Mouse (Mus musculus) thymus, postnatal 14 days (tissue): ENCODE measurements at regions not wholly inside any gene's neighbourhood (a gene's known extent, or its start where the extent isn't known, plus 50 kb on each side); places are given as distances from the start of the nearest gene placed in this dataset.

Experiments used
- DNase-seq: peaks from one replicate; pipeline ENCODE4 v3.0.0; 2021

DNA sequence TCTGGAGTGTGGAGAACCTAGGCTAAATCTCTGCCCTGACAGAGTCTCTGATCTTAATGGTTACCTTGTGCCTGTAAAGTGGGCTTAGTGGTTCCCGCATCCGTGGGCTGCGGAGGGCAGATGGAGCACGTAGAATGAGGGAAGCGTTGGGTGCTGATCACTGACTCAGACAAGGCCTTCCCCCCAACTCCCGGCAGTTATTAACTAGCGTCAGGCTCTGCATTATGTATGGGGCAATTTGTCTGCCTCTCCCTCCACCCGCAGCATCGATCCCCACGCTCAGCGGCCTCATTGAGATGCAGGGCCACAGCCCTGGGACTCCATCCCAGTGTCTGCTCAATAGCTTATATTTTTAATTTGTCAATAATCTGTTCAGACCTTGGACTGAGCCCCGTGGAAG lies 164.8 kb downstream of the Gm26897 start:
- no peak for DNase-seq

DNA sequence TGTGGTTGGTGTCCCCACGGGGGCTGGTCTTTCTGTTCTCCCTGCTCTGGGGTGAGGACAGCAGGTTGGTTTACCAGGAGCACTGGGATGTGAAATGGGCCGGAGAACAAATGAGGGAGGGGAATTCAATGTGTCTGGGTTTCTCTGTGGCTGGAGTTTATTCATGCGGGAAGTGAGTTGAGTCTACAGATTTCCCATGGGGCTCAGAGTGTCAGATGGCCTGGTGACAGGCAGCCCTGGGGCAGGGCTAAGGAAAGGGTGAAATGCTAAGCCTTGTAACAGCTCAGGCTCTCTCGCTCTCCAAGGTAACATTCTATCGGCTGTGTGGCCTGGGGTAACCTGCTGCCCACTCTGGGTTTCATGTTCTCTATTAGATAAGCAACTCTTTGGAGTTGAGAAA lies 167.5 kb downstream of the Gm26897 start:
- DNase-seq: no peak

DNA sequence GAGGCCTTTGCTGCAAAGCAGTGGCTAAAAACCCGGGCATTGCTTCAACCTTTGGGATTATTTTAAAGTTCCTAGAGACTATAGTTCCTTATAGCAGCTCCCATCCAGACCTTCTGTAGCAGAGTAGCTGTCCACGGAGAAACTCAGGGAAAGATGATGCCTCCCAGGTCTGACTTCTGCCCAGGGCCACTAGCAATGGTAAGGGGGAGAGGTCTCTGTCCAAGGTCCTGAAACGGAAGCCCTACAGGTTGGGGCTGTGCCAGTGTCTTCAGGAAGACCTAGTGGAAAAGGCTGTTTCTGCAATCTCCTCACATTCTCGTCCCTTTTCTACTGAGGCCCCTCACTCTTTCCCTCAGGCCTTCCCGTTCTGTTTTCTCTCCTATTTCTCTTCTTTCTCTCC lies 168.0 kb downstream of the Gm26897 start:
- DNase-seq: peak; percentile 73

DNA sequence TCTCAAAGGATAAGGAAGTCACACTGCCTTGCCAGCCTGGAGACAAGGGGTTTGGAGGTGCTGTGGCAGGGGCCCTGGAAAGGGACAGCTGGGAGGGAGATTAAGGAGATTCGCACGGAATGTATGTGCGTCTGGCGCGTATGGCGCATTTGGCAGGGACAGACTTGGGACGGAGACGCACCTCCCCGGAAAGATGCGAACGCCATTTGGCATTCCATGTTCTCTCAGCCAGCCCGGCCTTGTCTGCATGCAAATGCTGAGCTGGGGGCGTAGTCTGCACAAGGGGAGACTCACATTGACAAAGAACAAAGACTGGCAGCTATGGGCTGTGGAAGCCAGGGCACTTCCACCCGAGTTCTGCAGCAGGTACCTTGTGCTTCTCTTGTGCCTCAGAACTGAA lies 174.4 kb downstream of the Gm26897 start:
- DNase-seq: no peak

DNA sequence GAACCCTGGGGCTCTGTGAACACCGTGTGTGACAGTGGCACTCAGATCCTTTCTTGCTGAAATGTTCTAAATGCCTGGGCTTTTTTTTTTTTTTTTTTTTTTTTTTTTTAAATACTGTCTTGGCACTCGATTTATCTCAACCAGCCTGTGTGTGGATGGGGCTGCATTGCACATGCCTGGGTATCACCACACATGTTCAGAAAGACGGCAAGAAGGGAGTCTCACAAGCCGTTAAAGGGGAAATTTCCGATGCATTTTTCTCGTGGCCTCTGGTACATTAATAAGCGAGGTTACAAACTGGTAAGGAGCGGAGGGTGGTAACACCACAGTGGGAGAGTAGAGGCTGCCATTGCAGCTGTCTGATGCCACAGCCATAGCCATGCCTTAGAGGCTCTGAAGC lies 176.8 kb downstream of the Gm26897 start:
- no peak for DNase-seq

DNA sequence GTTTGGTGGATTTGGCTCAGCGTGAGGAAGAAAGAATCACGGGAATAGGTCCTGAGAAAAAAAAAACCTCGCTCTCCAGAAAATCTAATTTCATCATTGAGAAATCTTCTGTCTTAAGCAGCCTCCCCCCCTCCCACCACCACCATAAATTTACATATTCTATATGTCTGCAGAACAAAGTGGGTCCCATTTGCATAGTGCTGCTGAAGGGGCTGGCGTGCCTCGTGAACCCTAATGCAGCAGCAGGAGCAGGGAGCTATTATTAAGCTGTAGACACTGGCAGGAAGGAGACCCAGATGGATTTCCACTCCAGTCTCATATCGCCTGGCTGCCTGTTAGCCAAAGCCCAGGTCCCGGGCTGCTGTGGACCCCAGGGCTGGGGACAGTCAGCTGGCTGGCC lies 179.6 kb downstream of the Gm26897 start:
- DNase-seq: no peak

DNA sequence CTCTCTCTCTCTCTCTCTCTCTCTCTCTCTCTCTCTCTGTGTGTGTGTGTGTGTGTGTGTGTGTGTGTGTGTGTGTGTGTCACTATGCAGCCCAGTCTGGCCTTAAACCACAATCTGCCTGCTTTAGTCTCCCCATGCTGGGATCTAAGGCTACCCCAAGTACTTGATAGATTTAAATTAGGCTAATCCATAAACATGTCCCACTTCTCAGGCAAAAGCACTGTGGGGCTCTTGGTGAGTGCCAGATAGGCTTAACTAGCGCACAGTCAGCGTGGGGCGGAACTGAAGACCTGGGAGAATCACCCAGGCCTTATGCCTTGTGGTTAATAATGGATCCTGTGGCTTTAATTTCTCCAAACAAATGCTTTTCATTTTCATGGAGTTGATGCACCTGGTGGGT lies 180.6 kb downstream of the Gm26897 start:
- DNase-seq: no peak

DNA sequence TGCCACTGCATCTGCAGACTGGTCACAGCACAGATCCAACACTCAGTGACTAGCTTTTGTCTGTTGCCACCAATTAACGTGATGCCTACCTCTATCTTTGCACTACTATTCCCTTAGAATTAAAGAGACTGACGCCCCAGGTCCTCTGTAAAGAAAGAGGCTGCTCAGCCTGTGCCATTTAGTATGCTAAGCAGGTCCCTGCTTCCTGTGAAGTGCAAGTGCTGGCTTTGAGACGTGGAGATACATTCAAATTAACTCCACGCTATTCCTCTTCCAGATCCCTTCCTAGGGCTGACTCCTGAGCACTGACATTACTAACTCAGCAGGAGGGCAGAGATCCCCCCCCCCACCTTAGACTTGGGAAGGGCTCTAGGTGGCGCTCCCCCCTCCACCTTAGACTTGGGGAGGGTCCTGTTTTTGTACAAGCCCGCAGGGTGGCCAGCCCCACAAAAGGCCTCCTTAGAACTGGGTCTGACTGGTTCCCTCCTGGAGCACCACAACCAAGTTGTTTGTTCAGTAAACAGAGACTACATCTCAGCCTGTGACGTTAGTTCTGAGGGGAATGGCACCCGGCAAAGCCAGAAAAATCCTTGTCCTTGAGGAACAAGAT lies 184.0 kb downstream of the Gm26897 start:
- DNase-seq: no peak

DNA sequence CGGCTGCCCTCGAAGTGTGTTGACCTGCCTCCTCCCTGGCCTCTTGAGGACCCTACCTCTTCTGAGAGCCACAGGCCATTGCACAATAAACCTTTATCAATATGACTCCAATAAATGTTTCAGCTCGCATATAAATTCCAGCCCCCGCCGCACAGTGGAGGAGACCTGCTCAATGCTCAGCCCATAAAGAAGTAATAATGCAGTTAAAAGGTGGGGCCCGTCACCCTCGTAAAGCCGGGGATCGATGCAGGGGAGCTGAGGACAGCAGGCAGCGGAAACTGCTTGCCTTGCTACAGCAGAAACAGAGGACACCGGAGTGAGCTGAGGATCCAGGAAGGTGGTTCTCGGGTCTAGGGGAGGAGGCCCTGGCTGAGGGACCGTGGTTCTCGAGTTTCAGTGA lies 185.2 kb downstream of the Gm26897 start:
- DNase-seq: no peak

DNA sequence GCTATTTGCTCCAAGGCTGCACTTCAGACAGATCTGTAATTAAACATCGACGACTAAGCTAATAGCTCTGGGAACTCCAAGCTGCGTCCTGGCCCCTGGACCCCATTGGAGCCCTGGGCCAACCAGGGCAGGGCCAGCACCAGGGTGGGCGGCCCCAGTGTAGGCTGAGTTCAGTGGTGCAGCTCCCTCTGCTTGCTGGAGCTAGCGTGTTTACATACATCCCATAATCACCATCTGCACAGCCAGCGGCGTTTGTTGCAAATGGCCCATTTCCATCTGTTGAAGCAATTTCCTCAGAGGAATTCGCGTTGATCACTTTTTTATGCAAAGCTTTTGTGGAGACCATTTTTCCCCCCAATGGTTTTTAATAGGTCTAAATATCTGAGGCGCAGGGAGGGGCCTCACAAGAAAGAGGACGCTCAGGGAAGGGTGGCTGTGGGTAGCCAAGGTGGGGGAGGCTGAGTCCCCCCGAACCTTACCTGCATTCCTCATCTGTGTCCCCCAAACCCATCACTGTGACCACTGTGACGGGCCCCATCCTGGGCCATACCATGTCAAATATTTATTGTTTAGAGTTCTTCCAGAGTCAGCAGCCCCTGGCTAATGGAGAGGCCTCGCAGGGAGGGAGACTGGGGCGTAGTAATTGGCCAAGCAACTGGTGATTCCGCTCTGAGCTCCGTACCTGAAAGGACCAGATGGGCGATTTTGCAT lies 189.4 kb downstream of the Gm26897 start:
- no peak for DNase-seq

DNA sequence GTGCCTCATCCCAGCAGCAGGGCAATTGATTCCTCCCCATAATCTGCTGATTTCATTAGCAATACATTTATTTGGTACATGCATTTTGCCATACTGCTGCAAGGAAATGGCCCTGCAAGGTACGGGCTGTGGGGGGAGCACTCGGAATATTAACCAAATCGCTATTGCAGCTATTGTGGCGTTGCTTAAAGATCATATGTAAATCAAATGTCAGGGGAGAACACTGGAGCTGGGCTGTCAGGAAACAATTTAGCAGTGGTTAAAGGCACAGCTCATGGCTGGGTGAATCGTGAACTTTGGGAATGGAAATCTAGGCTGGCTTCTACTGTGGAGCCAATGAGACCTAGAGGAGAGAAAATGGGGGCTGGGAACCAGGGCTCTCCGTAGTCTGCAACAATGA lies 192.0 kb downstream of the Gm26897 start:
- no peak for DNase-seq

DNA sequence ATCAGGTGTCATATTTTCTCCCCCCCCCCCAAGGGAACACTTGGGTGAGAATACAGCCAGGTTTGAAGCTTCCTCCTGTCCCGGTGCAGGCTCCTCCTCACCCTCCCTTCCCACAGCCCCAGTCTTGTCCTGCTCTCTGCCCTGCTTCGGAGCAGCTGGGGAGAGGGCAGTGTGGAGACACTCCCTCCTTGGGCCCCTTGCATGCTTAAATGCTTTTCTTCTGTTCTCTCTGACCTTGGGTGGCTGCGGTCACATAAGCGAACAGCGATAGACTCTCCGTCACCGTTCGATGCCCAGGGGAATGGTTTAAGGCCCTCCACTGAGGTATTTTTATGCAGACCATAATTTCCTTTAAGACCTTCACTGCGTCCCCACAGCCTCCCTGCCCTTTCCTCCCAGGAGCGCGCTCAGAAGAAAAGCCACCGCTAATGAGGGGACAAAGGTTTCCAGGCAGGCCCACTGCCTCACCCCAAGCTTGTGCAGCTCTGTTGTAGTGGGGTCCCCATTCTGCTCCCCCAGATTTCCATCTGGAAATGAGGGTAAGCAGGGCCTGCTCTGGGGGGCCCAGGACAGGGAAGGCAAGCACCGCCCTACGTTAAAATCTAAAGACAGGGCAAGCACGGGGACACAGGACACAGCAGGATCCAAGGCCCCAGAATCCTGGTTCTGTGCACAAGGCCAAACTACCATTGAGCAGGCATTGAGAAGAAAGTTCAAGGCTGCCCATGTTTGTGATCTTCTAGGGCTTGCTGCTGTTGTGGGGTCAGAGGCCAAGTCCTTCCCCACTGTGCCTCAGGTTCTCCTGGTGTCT lies 195.7 kb downstream of the Gm26897 start:
- DNase-seq: no peak

DNA sequence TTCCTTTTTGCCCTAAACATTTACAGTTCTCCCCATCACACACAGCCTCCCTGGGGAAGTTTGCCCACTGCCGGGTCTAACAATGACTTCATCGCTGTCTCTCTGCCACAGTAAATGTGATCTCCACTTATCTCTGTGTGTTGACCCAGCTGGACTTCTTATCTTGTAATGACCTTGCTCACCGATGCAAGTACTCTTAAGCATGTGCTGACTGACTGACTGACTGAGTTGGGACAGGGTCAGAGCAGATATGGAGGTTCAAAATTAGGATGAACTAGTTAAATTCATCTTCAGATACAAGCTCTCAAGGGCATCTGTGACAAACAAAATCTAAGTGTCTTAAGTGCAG lies 196.2 kb downstream of the Gm26897 start:
- DNase-seq: no peak

DNA sequence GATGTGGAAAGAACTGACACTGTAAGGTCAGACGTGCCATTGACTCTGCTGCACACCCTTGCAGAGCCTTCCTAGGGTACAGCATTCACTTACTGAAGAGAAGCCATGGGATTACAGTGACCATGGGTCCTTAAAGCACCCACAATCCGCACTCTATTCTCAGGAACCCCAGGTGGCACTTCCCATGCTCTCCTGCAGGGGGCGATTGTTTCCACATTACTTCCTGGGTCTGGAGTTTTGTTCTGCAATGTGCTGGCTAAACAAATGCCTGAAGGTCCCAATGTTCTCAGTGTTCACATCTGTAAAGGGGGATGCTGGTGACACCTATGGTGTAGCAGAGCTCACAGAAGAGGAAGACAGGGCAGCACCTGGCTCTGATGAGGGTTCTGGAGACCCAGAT lies 198.0 kb downstream of the Gm26897 start:
- peak; percentile 28 for DNase-seq

DNA sequence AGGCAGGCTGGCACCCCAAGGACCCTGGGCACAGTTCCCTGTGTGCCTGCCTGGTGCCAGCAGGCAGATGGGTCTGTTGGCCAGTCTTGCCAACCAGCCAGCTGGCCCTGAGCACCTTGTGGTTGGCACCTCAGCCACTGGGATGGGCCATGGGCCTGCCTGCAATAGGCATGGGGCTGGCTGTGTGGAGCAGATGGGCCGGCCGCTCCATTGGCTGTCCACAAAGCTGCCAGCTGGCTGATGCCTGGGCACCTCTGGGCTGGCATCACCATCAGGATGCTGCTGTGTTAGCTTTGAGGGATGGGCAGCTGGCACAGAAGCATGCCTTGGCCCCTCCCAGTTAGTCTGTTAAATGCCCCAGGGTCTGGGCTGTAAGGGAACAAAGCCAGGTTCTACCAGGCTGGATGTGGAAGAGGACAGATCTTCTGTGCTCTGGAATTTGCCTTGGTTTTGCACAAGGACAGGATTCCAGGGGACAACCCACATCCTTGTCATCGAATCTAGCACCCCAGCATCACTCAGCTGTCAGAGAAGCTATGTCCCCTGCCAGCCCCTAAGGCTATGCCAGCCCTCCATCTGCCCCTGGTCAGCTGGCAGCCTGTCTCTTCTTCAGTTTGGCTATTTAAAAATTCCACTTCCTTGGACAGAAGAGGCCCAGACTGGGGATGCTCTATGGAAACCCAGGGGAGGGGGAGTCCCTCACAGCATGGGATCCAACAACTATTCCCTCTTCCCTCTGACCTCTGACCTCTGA lies 201.8 kb downstream of the Gm26897 start:
- DNase-seq: no peak

DNA sequence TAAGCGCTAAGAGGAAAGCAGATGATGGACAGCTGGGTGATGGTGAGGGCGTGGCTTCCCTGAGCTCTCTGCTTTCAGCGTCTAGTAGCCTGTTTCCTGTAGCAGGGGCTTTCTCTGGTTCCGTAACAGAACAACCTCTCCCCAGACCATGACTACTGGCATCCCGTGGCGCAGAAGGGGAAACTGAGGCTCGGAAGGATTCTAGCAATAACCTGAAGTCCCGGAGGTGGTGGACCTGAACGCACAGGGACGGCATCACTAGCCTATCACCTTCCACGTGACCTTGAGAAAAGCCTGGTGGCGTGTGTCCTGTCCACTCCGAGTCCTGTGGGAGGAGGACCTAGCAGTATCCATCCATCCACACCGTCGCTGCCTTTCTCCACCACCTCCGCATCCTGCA lies 208.1 kb downstream of the Gm26897 start:
- DNase-seq: no peak

DNA sequence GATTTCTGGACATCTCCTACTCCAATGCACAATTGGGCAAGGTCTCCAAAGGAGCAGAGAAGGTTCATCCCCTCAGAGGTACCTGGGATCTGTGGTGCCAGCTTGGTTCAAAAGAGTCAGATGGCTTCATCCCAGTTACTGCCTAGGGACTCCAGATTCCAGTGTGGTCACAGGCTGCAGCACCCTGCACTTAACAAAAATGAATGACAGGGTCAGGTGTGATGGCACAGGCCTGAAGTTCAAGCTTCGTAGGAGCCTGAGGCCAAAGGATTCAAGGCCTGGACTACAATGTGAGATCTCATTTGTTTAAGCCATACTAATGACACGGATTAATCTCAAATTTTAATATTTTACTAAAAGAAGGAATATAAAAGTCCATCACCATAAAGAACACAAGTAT lies 209.1 kb downstream of the Gm26897 start:
- no peak for DNase-seq

DNA sequence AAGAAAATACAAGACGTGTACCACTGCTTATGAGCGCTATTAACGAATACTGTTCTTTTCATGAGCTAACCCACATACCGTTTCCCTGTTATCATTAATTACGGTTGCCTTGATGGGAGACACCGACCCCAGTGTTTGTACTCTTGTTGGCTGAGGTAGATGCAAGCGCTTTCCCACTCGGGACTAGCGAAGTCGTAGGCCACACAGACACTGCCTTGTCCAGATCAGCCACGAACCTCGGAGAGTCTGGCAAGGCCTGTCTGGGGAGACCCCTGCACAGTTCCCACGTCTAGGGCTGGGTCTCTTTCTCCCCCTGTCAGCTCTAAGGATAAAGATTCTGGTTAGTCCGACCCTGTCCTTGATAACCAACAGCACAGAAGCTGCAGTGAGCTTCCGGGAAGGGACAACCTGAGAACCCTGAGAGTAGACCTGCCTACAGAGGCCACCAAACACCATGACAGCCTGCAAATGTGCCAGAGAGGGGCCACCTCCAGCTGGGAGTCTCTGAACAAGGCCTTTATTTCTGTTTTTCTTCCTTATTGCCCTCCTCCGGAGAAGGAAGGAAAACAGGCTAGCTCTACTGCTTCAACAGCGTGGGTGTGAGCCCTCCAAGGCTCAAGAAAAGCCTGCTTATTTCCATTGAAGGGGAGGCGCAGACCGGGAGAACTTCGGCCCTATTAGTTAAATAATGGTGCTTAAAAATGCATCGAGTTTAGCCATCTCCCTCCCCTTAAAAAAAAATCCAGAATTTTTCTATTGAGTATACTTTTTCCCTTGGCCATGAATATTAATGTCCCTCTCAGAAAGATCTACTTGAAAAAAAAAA lies 209.8 kb downstream of the Gm26897 start:
- DNase-seq: no peak

DNA sequence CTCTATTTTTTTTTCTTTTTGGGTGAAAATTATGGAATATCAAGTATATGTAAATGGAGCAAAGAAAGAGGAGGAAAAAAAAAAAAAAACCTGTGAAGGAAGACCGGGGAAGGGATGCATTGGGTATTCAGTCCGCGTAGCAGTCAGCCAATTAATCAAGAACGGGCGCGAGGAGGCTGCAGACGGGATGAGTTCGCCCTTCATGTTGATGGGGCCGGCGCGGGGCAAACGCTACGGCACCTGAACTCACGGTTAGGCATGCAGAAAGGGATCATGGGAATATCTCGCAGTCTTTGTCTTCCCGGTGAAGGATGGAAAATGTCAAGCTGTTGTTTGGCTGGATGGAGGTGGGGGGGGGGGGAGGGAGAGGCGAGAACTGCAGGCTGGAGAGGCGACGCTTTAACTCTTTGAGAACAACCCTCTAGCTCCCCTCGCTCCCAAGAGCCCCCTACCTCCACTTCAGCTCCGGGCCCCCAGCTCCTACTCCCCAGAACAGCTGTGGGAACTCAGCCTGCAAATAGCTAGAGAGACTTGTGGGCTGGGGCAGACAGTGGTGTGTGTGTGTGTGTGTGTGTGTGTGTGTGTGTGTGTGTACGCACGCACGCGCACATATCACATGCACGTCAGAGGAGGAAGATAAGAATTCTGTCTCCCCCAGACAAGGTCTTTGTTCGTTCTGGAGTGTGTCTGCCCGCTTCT lies 210.7 kb downstream of the Gm26897 start:
- DNase-seq: no peak

DNA sequence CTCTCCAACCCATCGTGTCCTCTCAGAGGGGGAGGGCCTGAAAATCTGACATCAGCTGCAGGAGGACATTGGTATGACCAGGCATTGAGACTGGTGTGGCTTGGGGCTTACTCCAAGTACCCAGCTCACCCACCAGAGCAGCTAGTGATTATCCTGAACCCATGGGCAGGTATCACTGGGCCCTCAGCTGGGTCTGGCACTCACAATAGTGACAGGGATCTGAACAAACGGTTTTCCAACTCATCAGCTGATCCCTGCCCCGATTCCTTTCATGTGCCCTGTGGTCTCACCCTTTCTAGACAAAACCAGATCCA lies 211.2 kb downstream of the Gm26897 start:
- DNase-seq: no peak

DNA sequence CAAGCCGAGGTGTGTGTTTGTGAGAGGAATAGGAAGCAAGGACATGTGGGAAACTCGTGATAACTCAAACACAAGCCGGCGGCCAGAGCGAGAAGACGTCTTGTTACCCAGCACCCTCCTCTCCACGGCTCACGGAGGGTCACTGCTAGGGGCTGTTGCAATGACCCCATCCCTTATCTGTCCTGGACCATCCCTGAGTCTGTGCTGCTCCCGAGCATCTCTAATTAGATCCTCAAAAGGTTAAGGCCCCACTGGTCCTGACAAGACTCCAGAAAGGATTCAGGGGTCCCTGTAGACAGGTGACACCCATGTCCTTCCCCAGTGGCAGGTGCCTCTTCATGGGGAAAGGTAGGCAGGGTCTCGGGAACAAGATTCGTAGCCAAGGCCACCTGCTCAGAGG lies 212.6 kb downstream of the Gm26897 start:
- no peak for DNase-seq

DNA sequence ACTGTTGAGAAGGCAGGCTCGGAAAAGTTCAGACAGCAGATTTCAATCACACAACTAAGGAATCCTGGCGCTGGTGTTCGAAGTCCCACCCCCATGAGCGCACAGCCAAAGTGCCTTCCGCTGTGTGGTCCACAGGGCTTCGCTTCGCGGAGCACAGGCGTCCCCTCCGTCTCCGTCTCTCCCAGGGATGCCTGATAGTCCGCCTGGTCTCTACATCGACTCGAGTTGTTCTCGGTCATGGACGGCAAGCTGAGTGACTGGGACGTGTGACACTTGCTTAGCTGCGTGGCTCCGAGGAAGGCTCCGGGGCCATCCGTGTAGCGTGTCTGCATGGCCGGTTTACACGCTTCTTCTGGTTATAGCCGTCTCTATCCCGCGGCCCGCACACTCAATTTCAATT lies 224.0 kb downstream of the Gm26897 start:
- no peak for DNase-seq
